Mouse (Mus musculus) adrenal gland, postnatal 10 days (tissue): ENCODE measurements around the gene Rmnd5a. TPM values are rescaled to one million over a fixed set of nuclear protein-coding genes. Genes with fewer than 3 reads are reported as not detected.
A peak's percentile ranks its signal among the peaks of the same experiment; 100 is the strongest.

Experiments used
- DNase-seq: peaks from one replicate; pipeline ENCODE4 v3.0.0; 2021; ENCODE audit warnings: mixed read lengths
- total RNA-seq, 2 experiments: library from RNA; stranded (reverse); gene quantifications; 2 replicates each; pipeline ENCODE4 v1.2.3; 2021

Rmnd5a gene
- total RNA-seq, 2 experiments from 2014 or later = 68.7 to 74.1 TPM

- no peak for DNase-seq
Observed at GRCm38 (mm10) chr6:71442130-71442529, 1.7 kb upstream of the Rmnd5a start.

- no peak for DNase-seq
Observed at GRCm38 (mm10) chr6:71441251-71441580, 779 bp upstream of the Rmnd5a start.

GRCm38 (mm10) chr6:71440217-71440491 is 283 bp downstream of the Rmnd5a start:
- no peak for DNase-seq

- DNase-seq = peak; percentile 64
Observed at GRCm38 (mm10) chr6:71439506-71440216, 776 bp downstream of the Rmnd5a start.

- no peak for DNase-seq
Observed at GRCm38 (mm10) chr6:71438070-71438469, 2.4 kb downstream of the Rmnd5a start.

GRCm38 (mm10) chr6:71427996-71428725 is 12.3 kb downstream of the Rmnd5a start:
- no peak for DNase-seq

GRCm38 (mm10) chr6:71425681-71426080 is 14.8 kb downstream of the Rmnd5a start:
- DNase-seq = no peak

GRCm38 (mm10) chr6:71423116-71423515 is 17.3 kb downstream of the Rmnd5a start:
- DNase-seq = peak; percentile 48

GRCm38 (mm10) chr6:71422162-71422561 is 18.3 kb downstream of the Rmnd5a start:
- DNase-seq = no peak

GRCm38 (mm10) chr6:71420848-71421247 is 19.6 kb downstream of the Rmnd5a start:
- no peak for DNase-seq

- DNase-seq = peak; percentile 37
Observed at GRCm38 (mm10) chr6:71418874-71419273, 21.6 kb downstream of the Rmnd5a start.

- no peak for DNase-seq
Observed at GRCm38 (mm10) chr6:71415446-71415845, 25.0 kb downstream of the Rmnd5a start.

- peak; percentile 18 for DNase-seq
Observed at GRCm38 (mm10) chr6:71414624-71415023, 25.8 kb downstream of the Rmnd5a start.

- DNase-seq = peak; percentile 26
Observed at GRCm38 (mm10) chr6:71398829-71399609, 41.4 kb downstream of the Rmnd5a start.

GRCm38 (mm10) chr6:71396761-71397160 is 43.7 kb downstream of the Rmnd5a start:
- no peak for DNase-seq

GRCm38 (mm10) chr6:71396016-71396415 is 44.4 kb downstream of the Rmnd5a start:
- no peak for DNase-seq

- no peak for DNase-seq
Observed at GRCm38 (mm10) chr6:71390496-71390895, 49.9 kb downstream of the Rmnd5a start.

- no peak for DNase-seq
Observed at GRCm38 (mm10) chr6:71381654-71382053, 58.8 kb downstream of the Rmnd5a start.

- no peak for DNase-seq
Observed at GRCm38 (mm10) chr6:71376711-71377110, 63.7 kb downstream of the Rmnd5a start.

GRCm38 (mm10) chr6:71374921-71375320 is 65.5 kb downstream of the Rmnd5a start:
- no peak for DNase-seq

GRCm38 (mm10) chr6:71374311-71374829 is 66.1 kb downstream of the Rmnd5a start:
- DNase-seq = no peak

- DNase-seq = no peak
Observed at GRCm38 (mm10) chr6:71373249-71373775, 67.1 kb downstream of the Rmnd5a start, which contains the start of gene Cd8a. TSS of gene Cd8a (plus strand) at chr6:71373427.
